Mouse (Mus musculus) cerebellum, postnatal 25 days (tissue): Measurements from ENCODE around the gene Ccdc180.

ENCODE experiments used
- DNase-seq, 2 experiments: peaks; one replicate each; pipeline ENCODE4 v3.0.0; 2021; ENCODE audit warnings: mixed read lengths in 2 of 2

Gene Ccdc180

GRCm38 (mm10) chr4:45890066-45890761, at the start of gene Ccdc180:
TSS of gene Ccdc180 (plus strand) at chr4:45890303.
- peak in 1 of 2 experiments; percentile 26 for DNase-seq

- peak; percentile 21 to 56 for DNase-seq
These were observed 45.7 kb upstream of the Ccdc180 start for GRCm38 (mm10) chr4:45844355-45844754.

- no peak for DNase-seq
These were observed 43.8 kb upstream of the Ccdc180 start for GRCm38 (mm10) chr4:45846263-45846662.

- no peak for DNase-seq
These were observed 41.8 kb upstream of the Ccdc180 start, which contains the start of gene Stra6l for GRCm38 (mm10) chr4:45848109-45848824. TSS of gene Stra6l (plus strand) at chr4:45848664.

- no peak for DNase-seq
These were observed 41.3 kb upstream of the Ccdc180 start for GRCm38 (mm10) chr4:45848825-45849156.

- no peak for DNase-seq
These were observed 40.7 kb upstream of the Ccdc180 start for GRCm38 (mm10) chr4:45849419-45849818.

GRCm38 (mm10) chr4:45851640-45852051, 38.5 kb upstream of the Ccdc180 start:
- DNase-seq: no peak

- no peak for DNase-seq
These were observed 36.4 kb upstream of the Ccdc180 start for GRCm38 (mm10) chr4:45853496-45854246.

GRCm38 (mm10) chr4:45855803-45856424, 34.2 kb upstream of the Ccdc180 start:
- peak; percentile 81 to 88 for DNase-seq

- DNase-seq: no peak
These were observed 28.9 kb upstream of the Ccdc180 start for GRCm38 (mm10) chr4:45861160-45861559.

- no peak for DNase-seq
These were observed 22.7 kb upstream of the Ccdc180 start for GRCm38 (mm10) chr4:45867416-45867815.

GRCm38 (mm10) chr4:45869021-45869815, 20.9 kb upstream of the Ccdc180 start:
- no peak for DNase-seq

GRCm38 (mm10) chr4:45872147-45872546, 18.0 kb upstream of the Ccdc180 start:
- DNase-seq: no peak

- peak; percentile 16 to 65 for DNase-seq
These were observed 11.2 kb upstream of the Ccdc180 start for GRCm38 (mm10) chr4:45878929-45879328.

GRCm38 (mm10) chr4:45882521-45882920, 7.6 kb upstream of the Ccdc180 start:
- no peak for DNase-seq

GRCm38 (mm10) chr4:45883250-45883649, 6.9 kb upstream of the Ccdc180 start:
- DNase-seq: no peak

GRCm38 (mm10) chr4:45889487-45889886, 616 bp upstream of the Ccdc180 start:
- DNase-seq: no peak

- no peak for DNase-seq
These were observed 6.5 kb downstream of the Ccdc180 start for GRCm38 (mm10) chr4:45896425-45897081.

GRCm38 (mm10) chr4:45898413-45898812, 8.3 kb downstream of the Ccdc180 start:
- DNase-seq: no peak

- DNase-seq: no peak
These were observed 19.2 kb downstream of the Ccdc180 start for GRCm38 (mm10) chr4:45909256-45909655.

GRCm38 (mm10) chr4:45909924-45910323, 19.8 kb downstream of the Ccdc180 start:
- no peak for DNase-seq

GRCm38 (mm10) chr4:45911256-45911655, 21.2 kb downstream of the Ccdc180 start:
- no peak for DNase-seq
